Mouse (Mus musculus) C2C12 (cell line): ENCODE data around the gene Catsper4.

ENCODE experiments used
- CEBPB ChIP-seq: IDR thresholded peaks from one replicate; pipeline ENCODE4 v1.6.1; 2011; ENCODE audit warnings: low read depth, mild to moderate bottlenecking, control low read depth, moderate library complexity
- CTCF ChIP-seq: IDR thresholded peaks from one replicate; pipeline ENCODE4 v1.5.1; 2011; ENCODE audit not compliant: control insufficient read depth, insufficient read depth, insufficient read length
- MAX ChIP-seq: IDR thresholded peaks from one replicate; pipeline ENCODE4 v1.6.1; 2011; ENCODE audit warnings: mild to moderate bottlenecking, control low read depth
- USF1 ChIP-seq: IDR thresholded peaks from one replicate; pipeline ENCODE4 v1.6.1; 2011; ENCODE audit warnings: low read depth, mild to moderate bottlenecking, control low read depth, moderate library complexity

DNA sequence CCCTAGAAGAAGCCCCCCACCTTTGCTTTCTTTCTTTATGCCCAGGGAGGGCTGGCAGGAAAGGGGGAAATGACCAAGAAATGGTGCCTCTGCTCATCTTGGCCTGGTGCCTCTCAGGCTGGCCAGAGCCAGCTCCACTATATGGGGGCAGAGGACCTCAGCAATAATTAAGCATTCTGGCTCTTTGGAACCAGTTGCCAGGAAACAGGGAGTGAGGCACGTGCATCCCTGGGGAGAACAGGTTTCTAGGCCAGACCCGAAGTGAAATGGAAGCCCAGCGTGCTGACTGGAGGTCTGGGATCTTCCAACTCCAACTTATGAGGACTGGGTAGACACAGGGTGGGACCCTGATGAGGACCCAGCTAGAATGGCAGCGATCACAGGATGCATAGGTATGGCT is 19.1 kb upstream of the Catsper4 start:
- TF ChIP-seq CTCF (no peak), MAX (no peak), USF1 (no peak), CEBPB (no peak)
